Mouse (Mus musculus) cortical plate, adult 2 months (tissue): ENCODE measurements around the gene Fbxl13.

Experiments
- CTCF ChIP-seq: fragments of 200-500 bp; IDR thresholded peaks from 2 replicates; pipeline ENCODE4 v1.5.1; 2011; ENCODE audit warnings: mild to moderate bottlenecking, control low read depth, low read length; ENCODE audit not compliant: insufficient read depth; ENCODE audit errors: extremely low read depth
- POLR2A ChIP-seq: fragments of 200-500 bp; IDR thresholded peaks from 2 replicates; pipeline ENCODE4 v1.6.1; 2011; ENCODE audit warnings: mild to moderate bottlenecking, low read length, control low read depth; ENCODE audit not compliant: insufficient read depth; ENCODE audit errors: extremely low read depth

- TF ChIP-seq POLR2A (no peak), CTCF (no peak)
These were observed 146.9 kb downstream of the Fbxl13 start for GRCm38 (mm10) chr5:21498490-21498889.
